Mouse (Mus musculus) regulatory T cell (primary cell): ENCODE measurements around the gene Gabbr2.

Experiments used
- in situ Hi-C: fragments of 300-600 bp; cut with MboI, MseI; formaldehyde crosslinking; loops from one replicate; pipeline ENCODE4 v1.15.1; 2025; ENCODE audit warnings: high pct_unique_total_duplicates

Gabbr2 gene

GRCm38 (mm10) chr4:46866070-46866469, 125.6 kb downstream of the Gabbr2 start:
- in situ Hi-C loops: no loop called here

GRCm38 (mm10) chr4:46863721-46864120, 128.0 kb downstream of the Gabbr2 start:
- in situ Hi-C loops: no loop called here

- in situ Hi-C loops: no loop called here
These were observed 129.0 kb downstream of the Gabbr2 start for GRCm38 (mm10) chr4:46862677-46863076.

- in situ Hi-C loops: no loop called here
These were observed 131.1 kb downstream of the Gabbr2 start for GRCm38 (mm10) chr4:46860586-46860985.

GRCm38 (mm10) chr4:46858899-46859298, 132.8 kb downstream of the Gabbr2 start:
- in situ Hi-C loops: no loop called here

- in situ Hi-C loops: no loop called here
These were observed 135.5 kb downstream of the Gabbr2 start for GRCm38 (mm10) chr4:46856145-46856544.

- in situ Hi-C loops: no loop called here
These were observed 136.8 kb downstream of the Gabbr2 start for GRCm38 (mm10) chr4:46854686-46855385.

GRCm38 (mm10) chr4:46853852-46854460, 137.7 kb downstream of the Gabbr2 start:
- in situ Hi-C loops: no loop called here

- in situ Hi-C loops: no loop called here
These were observed 143.9 kb downstream of the Gabbr2 start for GRCm38 (mm10) chr4:46847745-46848144.

- in situ Hi-C loops: no loop called here
These were observed 145.3 kb downstream of the Gabbr2 start for GRCm38 (mm10) chr4:46846396-46846795.

GRCm38 (mm10) chr4:46844982-46845643, 146.6 kb downstream of the Gabbr2 start:
- in situ Hi-C loops: no loop called here

GRCm38 (mm10) chr4:46844567-46844966, 147.1 kb downstream of the Gabbr2 start:
- in situ Hi-C loops: no loop called here

- in situ Hi-C loops: no loop called here
These were observed 149.1 kb downstream of the Gabbr2 start for GRCm38 (mm10) chr4:46842596-46842995.

- in situ Hi-C loops: no loop called here
These were observed 151.5 kb downstream of the Gabbr2 start for GRCm38 (mm10) chr4:46840146-46840545.

GRCm38 (mm10) chr4:46837362-46837761, 154.3 kb downstream of the Gabbr2 start:
- in situ Hi-C loops: no loop called here

- in situ Hi-C loops: no loop called here
These were observed 155.6 kb downstream of the Gabbr2 start for GRCm38 (mm10) chr4:46836065-46836464.

GRCm38 (mm10) chr4:46835064-46835463, 156.6 kb downstream of the Gabbr2 start:
- in situ Hi-C loops: no loop called here

- in situ Hi-C loops: no loop called here
These were observed 158.7 kb downstream of the Gabbr2 start for GRCm38 (mm10) chr4:46832834-46833544.

GRCm38 (mm10) chr4:46829656-46830055, 162.0 kb downstream of the Gabbr2 start:
- in situ Hi-C loops: no loop called here

- in situ Hi-C loops: no loop called here
These were observed 163.5 kb downstream of the Gabbr2 start for GRCm38 (mm10) chr4:46828141-46828571.

GRCm38 (mm10) chr4:46827471-46827870, 164.2 kb downstream of the Gabbr2 start:
- in situ Hi-C loops: no loop called here

GRCm38 (mm10) chr4:46825846-46826529, 165.7 kb downstream of the Gabbr2 start:
- in situ Hi-C loops: no loop called here
